Mouse (Mus musculus): ENCODE results near the gene Gmip. TPM values are rescaled to one million over a fixed set of nuclear protein-coding genes. Genes with fewer than 3 reads are reported as not detected.

The Gmip gene
- polyA plus RNA-seq, 1 experiment from 2014 or later: 16.5 TPM

GRCm38 (mm10) chr8:69793666-69794065, 14.8 kb upstream of the Gmip start:
- Histone ChIP-seq H3K27me3 (ENCODE audit: insufficient read depth, poor library complexity, severe bottlenecking) (no peaks in the 10 kb centered on the region), H3K4me1 (replicated peaks) (peaks cover 28% of the 10 kb centered on the region), H3K9me3 (no peaks in the 10 kb centered on the region), H3K36me3 (peaks cover 62% of the 10 kb centered on the region), H3K4me3 (no peak overlapping the region), H3K27ac (no peak overlapping the region)
- DNase-seq (ENCODE audit: low spot score): no peak
- 90% methylated on average over 4 of the region's 4 CpGs for WGBS

- H3K27me3 ChIP-seq (ENCODE audit: insufficient read depth, poor library complexity, severe bottlenecking): no peaks in the 10 kb centered on the region
- WGBS: 96% methylated on average over 3 of the region's 3 CpGs
- peaks cover 66% of the 10 kb centered on the region for H3K36me3 ChIP-seq
Measured at GRCm38 (mm10) chr8:69794096-69794495, 14.4 kb upstream of the Gmip start.

GRCm38 (mm10) chr8:69794901-69795300, 13.6 kb upstream of the Gmip start:
- no peak for DNase-seq (ENCODE audit: low spot score)
- Histone ChIP-seq H3K27ac (no peak overlapping the region), H3K36me3 (peaks cover 74% of the 10 kb centered on the region), H3K4me3 (no peak overlapping the region), H3K4me1 (replicated peaks) (peaks cover 26% of the 10 kb centered on the region), H3K27me3 (ENCODE audit: insufficient read depth, poor library complexity, severe bottlenecking) (no peaks in the 10 kb centered on the region), H3K9me3 (no peaks in the 10 kb centered on the region)
- 96% methylated on average over 6 of the region's 6 CpGs for WGBS

More at GRCm38 (mm10) chr8:69794096-69794495, 14.4 kb upstream of the Gmip start:
- Histone ChIP-seq H3K9me3 (no peaks in the 10 kb centered on the region), H3K27ac (no peak overlapping the region), H3K4me1 (replicated peaks) (peaks cover 28% of the 10 kb centered on the region), H3K4me3 (no peak overlapping the region)
- no peak for DNase-seq (ENCODE audit: low spot score)

GRCm38 (mm10) chr8:69796721-69797345, 11.6 kb upstream of the Gmip start:
- peaks cover 16% of the 10 kb centered on the region for H3K4me1 ChIP-seq (replicated peaks)
- H3K27ac ChIP-seq: no peak overlapping the region
- DNase-seq (ENCODE audit: low spot score): no peak
- peaks cover 93% of the 10 kb centered on the region for H3K36me3 ChIP-seq
- no peaks in the 10 kb centered on the region for H3K9me3 ChIP-seq
- 94% methylated on average over 16 of the region's 16 CpGs for WGBS
- H3K4me3 ChIP-seq: no peak overlapping the region
- H3K27me3 ChIP-seq (ENCODE audit: insufficient read depth, poor library complexity, severe bottlenecking): no peaks in the 10 kb centered on the region

GRCm38 (mm10) chr8:69797661-69798060, 10.8 kb upstream of the Gmip start:
- Histone ChIP-seq H3K27me3 (ENCODE audit: insufficient read depth, poor library complexity, severe bottlenecking) (no peaks in the 10 kb centered on the region), H3K4me1 (replicated peaks) (peaks cover 7% of the 10 kb centered on the region), H3K4me3 (no peak overlapping the region), H3K9me3 (no peaks in the 10 kb centered on the region), H3K27ac (no peak overlapping the region), H3K36me3 (peaks cover 100% of the 10 kb centered on the region)
- WGBS: 93% methylated on average over 10 of the region's 10 CpGs
- no peak for DNase-seq (ENCODE audit: low spot score)

- no peaks in the 10 kb centered on the region for H3K27me3 ChIP-seq (ENCODE audit: insufficient read depth, poor library complexity, severe bottlenecking)
- WGBS: 90% methylated on average over 8 of the region's 8 CpGs
- H3K4me1 ChIP-seq (replicated peaks): no peaks in the 10 kb centered on the region
- no peak for DNase-seq (ENCODE audit: low spot score)
- no peaks in the 10 kb centered on the region for H3K9me3 ChIP-seq
- peaks cover 100% of the 10 kb centered on the region for H3K36me3 ChIP-seq
- H3K4me3 ChIP-seq: no peak overlapping the region
- H3K27ac ChIP-seq: no peak overlapping the region
Measured at GRCm38 (mm10) chr8:69799261-69799660, 9.2 kb upstream of the Gmip start.

GRCm38 (mm10) chr8:69799946-69800345, 8.5 kb upstream of the Gmip start:
- Histone ChIP-seq H3K27ac (no peak overlapping the region), H3K36me3 (peaks cover 99% of the 10 kb centered on the region), H3K27me3 (ENCODE audit: insufficient read depth, poor library complexity, severe bottlenecking) (no peaks in the 10 kb centered on the region), H3K9me3 (no peaks in the 10 kb centered on the region), H3K4me3 (no peak overlapping the region), H3K4me1 (replicated peaks) (no peaks in the 10 kb centered on the region)
- 91% methylated on average over 5 of the region's 5 CpGs for whole genome bisulfite sequencing
- DNase-seq (ENCODE audit: low spot score): no peak

- Histone ChIP-seq H3K27ac (no peak overlapping the region), H3K4me1 (replicated peaks) (no peaks in the 10 kb centered on the region), H3K27me3 (ENCODE audit: insufficient read depth, poor library complexity, severe bottlenecking) (no peaks in the 10 kb centered on the region), H3K4me3 (no peak overlapping the region), H3K36me3 (peaks cover 99% of the 10 kb centered on the region), H3K9me3 (no peaks in the 10 kb centered on the region)
- WGBS: 97% methylated on average over 4 of the region's 4 CpGs
- no peak for DNase-seq (ENCODE audit: low spot score)
Measured at GRCm38 (mm10) chr8:69801796-69802195, 6.7 kb upstream of the Gmip start.

GRCm38 (mm10) chr8:69802216-69802615, 6.3 kb upstream of the Gmip start:
- no peaks in the 10 kb centered on the region for H3K27me3 ChIP-seq (ENCODE audit: insufficient read depth, poor library complexity, severe bottlenecking)
- no peaks in the 10 kb centered on the region for H3K4me1 ChIP-seq (replicated peaks)
- DNase-seq (ENCODE audit: low spot score): no peak
- no peak overlapping the region for H3K27ac ChIP-seq
- no peak overlapping the region for H3K4me3 ChIP-seq
- peaks cover 99% of the 10 kb centered on the region for H3K36me3 ChIP-seq
- H3K9me3 ChIP-seq: no peaks in the 10 kb centered on the region

- 93% methylated on average over 7 of the region's 7 CpGs for WGBS
- no peaks in the 10 kb centered on the region for H3K27me3 ChIP-seq (ENCODE audit: insufficient read depth, poor library complexity, severe bottlenecking)
- DNase-seq (ENCODE audit: low spot score): no peak
- no peak overlapping the region for H3K27ac ChIP-seq
- no peak overlapping the region for H3K4me3 ChIP-seq
- no peaks in the 10 kb centered on the region for H3K9me3 ChIP-seq
- H3K36me3 ChIP-seq: peaks cover 99% of the 10 kb centered on the region
- H3K4me1 ChIP-seq (replicated peaks): peaks cover 4% of the 10 kb centered on the region
Measured at GRCm38 (mm10) chr8:69803366-69803765, 5.1 kb upstream of the Gmip start.

GRCm38 (mm10) chr8:69804537-69804936, 3.9 kb upstream of the Gmip start:
- WGBS: 93% methylated on average over 6 of the region's 6 CpGs

GRCm38 (mm10) chr8:69805086-69805485, 3.4 kb upstream of the Gmip start:
- no peak for DNase-seq (ENCODE audit: low spot score)
- H3K36me3 ChIP-seq: peaks cover 87% of the 10 kb centered on the region
- H3K27ac ChIP-seq: no peak overlapping the region
- WGBS: 95% methylated on average over 10 of the region's 10 CpGs
- no peak overlapping the region for H3K4me3 ChIP-seq
- no peaks in the 10 kb centered on the region for H3K27me3 ChIP-seq (ENCODE audit: insufficient read depth, poor library complexity, severe bottlenecking)
- H3K9me3 ChIP-seq: no peaks in the 10 kb centered on the region
- peaks cover 19% of the 10 kb centered on the region for H3K4me1 ChIP-seq (replicated peaks)

More at GRCm38 (mm10) chr8:69804537-69804936, 3.9 kb upstream of the Gmip start:
- no peak overlapping the region for H3K4me3 ChIP-seq
- no peak overlapping the region for H3K27ac ChIP-seq
- H3K9me3 ChIP-seq: no peaks in the 10 kb centered on the region
- no peaks in the 10 kb centered on the region for H3K27me3 ChIP-seq (ENCODE audit: insufficient read depth, poor library complexity, severe bottlenecking)
- no peak for DNase-seq (ENCODE audit: low spot score)
- peaks cover 92% of the 10 kb centered on the region for H3K36me3 ChIP-seq
- H3K4me1 ChIP-seq (replicated peaks): peaks cover 16% of the 10 kb centered on the region

- Histone ChIP-seq H3K27ac (no peak overlapping the region), H3K9me3 (no peaks in the 10 kb centered on the region), H3K36me3 (peaks cover 87% of the 10 kb centered on the region), H3K4me3 (no peak overlapping the region), H3K4me1 (replicated peaks) (peaks cover 19% of the 10 kb centered on the region), H3K27me3 (ENCODE audit: insufficient read depth, poor library complexity, severe bottlenecking) (no peaks in the 10 kb centered on the region)
- WGBS: 96% methylated on average over 9 of the region's 9 CpGs
- DNase-seq (ENCODE audit: low spot score): no peak
Measured at GRCm38 (mm10) chr8:69805491-69805890, 3.0 kb upstream of the Gmip start.

- H3K4me3 ChIP-seq: no peak overlapping the region
- H3K36me3 ChIP-seq: peaks cover 87% of the 10 kb centered on the region
- no peak overlapping the region for H3K27ac ChIP-seq
- DNase-seq (ENCODE audit: low spot score): no peak
- peaks cover 19% of the 10 kb centered on the region for H3K4me1 ChIP-seq (replicated peaks)
- no peaks in the 10 kb centered on the region for H3K27me3 ChIP-seq (ENCODE audit: insufficient read depth, poor library complexity, severe bottlenecking)
- H3K9me3 ChIP-seq: no peaks in the 10 kb centered on the region
- 97% methylated on average over 5 of the region's 5 CpGs for WGBS
Measured at GRCm38 (mm10) chr8:69807236-69807635, 1.2 kb upstream of the Gmip start.

All from hindbrain, embryonic 10.5 days (tissue).